Mouse (Mus musculus) hindbrain, embryonic 12.5 days (tissue): ENCODE results near the gene Sfxn3. TPM values are rescaled to one million over a fixed set of nuclear protein-coding genes. Genes with fewer than 3 reads are reported as not detected.

ENCODE experiments used
- ATAC-seq: fragments of 200-750 bp; cut with Nextera tagmentation; 2 replicates; pipeline ENCODE4 v1.8.0; 2017; ENCODE audit warnings: moderate TSS enrichment; ENCODE audit not compliant: low FRiP score
- H3K27ac ChIP-seq: fragments of 300-500 bp; sonication (generic); 2 replicates; pipeline ENCODE4 v1.5.1; 2016; ENCODE audit warnings: mild to moderate bottlenecking
- H3K27me3 ChIP-seq: fragments of 300-500 bp; sonication (generic); 2 replicates; pipeline ENCODE4 v1.6.1; 2016; ENCODE audit warnings: mild to moderate bottlenecking
- H3K36me3 ChIP-seq: fragments of 300-500 bp; sonication (generic); 2 replicates; pipeline ENCODE4 v1.6.1; 2016; ENCODE audit warnings: mild to moderate bottlenecking
- H3K4me1 ChIP-seq: fragments of 300-500 bp; sonication (generic); 2 replicates; pipeline ENCODE4 v1.6.1; 2016
- H3K4me2 ChIP-seq: fragments of 300-500 bp; sonication (generic); replicated peaks from 2 replicates; pipeline ENCODE4 v1.6.1; 2016; ENCODE audit warnings: mild to moderate bottlenecking
- H3K4me3 ChIP-seq: fragments of 300-500 bp; sonication (generic); 2 replicates; pipeline ENCODE4 v1.5.1; 2016; ENCODE audit warnings: mild to moderate bottlenecking
- H3K9ac ChIP-seq: fragments of 300-500 bp; sonication (generic); 2 replicates; pipeline ENCODE4 v1.6.1; 2016; ENCODE audit warnings: mild to moderate bottlenecking, moderate library complexity
- H3K9me3 ChIP-seq: fragments of 300-500 bp; sonication (generic); replicated peaks from 2 replicates; pipeline ENCODE4 v1.6.1; 2016; ENCODE audit warnings: mild to moderate bottlenecking
- WGBS: fragments of 180-500 bp; shearing (Covaris S2); methylation state at CpG from one replicate; pipeline ENCODE4 v1.1.7; 2016; 5-methylcytosine and 5-hydroxymethylcytosine counted together
- polyA plus RNA-seq: library from polyadenylated mRNA; unstranded; fragments of >200 nt; fragmentation: Nextera tagmentation; extraction: Ambion mirVana; gene quantifications from 2 replicates; pipeline ENCODE4 v1.2.1, GENCODE M21; 2016

The Sfxn3 gene
- polyA plus RNA-seq, 1 experiment from 2014 or later = 38.2 TPM

- no peak overlapping the region for H3K4me3 ChIP-seq
- peaks cover 22% of the 10 kb centered on the region for H3K4me1 ChIP-seq
- H3K9me3 ChIP-seq = no peaks in the 10 kb centered on the region
- no peak overlapping the region for H3K9ac ChIP-seq
- H3K4me2 ChIP-seq = no peak overlapping the region
- ATAC-seq = no peak
- 0 out of 2 replicates have a peak, but pooled peaks cover 3% of the 10 kb centered on the region for H3K27me3 ChIP-seq
- H3K27ac ChIP-seq = no peak overlapping the region
- peaks cover 34% of the 10 kb centered on the region for H3K36me3 ChIP-seq
- WGBS = 85% methylated on average over 6 of the region's 6 CpGs
Measured at GRCm38 (mm10) chr19:45054892-45055690, 7.8 kb downstream of the Sfxn3 start.

- no peak overlapping the region for H3K4me2 ChIP-seq
- H3K27me3 ChIP-seq = 0 out of 2 replicates have a peak, but pooled peaks cover 3% of the 10 kb centered on the region
- WGBS = 49% methylated on average over 4 of the region's 4 CpGs
- peaks cover 27% of the 10 kb centered on the region for H3K36me3 ChIP-seq
- H3K4me1 ChIP-seq = peaks cover 22% of the 10 kb centered on the region
- H3K4me3 ChIP-seq = no peak overlapping the region
- H3K27ac ChIP-seq = peak overlapping the region; percentile 60; the same call in 1 of the 2 replicates
- no peaks in the 10 kb centered on the region for H3K9me3 ChIP-seq
- no peak for ATAC-seq
- no peak overlapping the region for H3K9ac ChIP-seq
Measured at GRCm38 (mm10) chr19:45056364-45056763, 9.1 kb downstream of the Sfxn3 start.

GRCm38 (mm10) chr19:45056908-45057698, 9.8 kb downstream of the Sfxn3 start:
- H3K9me3 ChIP-seq = no peaks in the 10 kb centered on the region
- WGBS = 90% methylated on average over 7 of the region's 7 CpGs
- H3K4me3 ChIP-seq = peak overlapping the region; percentile 53; the same call in 1 of the 2 replicates
- no peak for ATAC-seq
- H3K36me3 ChIP-seq = peaks cover 24% of the 10 kb centered on the region
- H3K27ac ChIP-seq = peak overlapping the region; percentile 96
- H3K9ac ChIP-seq = peak overlapping the region; percentile 56; the same call in 1 of the 2 replicates
- H3K4me1 ChIP-seq = peaks cover 22% of the 10 kb centered on the region
- H3K27me3 ChIP-seq = 0 out of 2 replicates have a peak, but pooled peaks cover 3% of the 10 kb centered on the region
- peak overlapping the region; percentile 78 for H3K4me2 ChIP-seq

- no peaks in the 10 kb centered on the region for H3K9me3 ChIP-seq
- no peak for ATAC-seq
- peaks cover 22% of the 10 kb centered on the region for H3K4me1 ChIP-seq
- peak overlapping the region; percentile 53 for H3K4me3 ChIP-seq
- WGBS = 50% methylated on average over 7 of the region's 7 CpGs
- H3K36me3 ChIP-seq = peaks cover 17% of the 10 kb centered on the region
- peak overlapping the region; percentile 78 for H3K4me2 ChIP-seq
- H3K27ac ChIP-seq = peak overlapping the region; percentile 96
- H3K27me3 ChIP-seq = 0 out of 2 replicates have a peak, but pooled peaks cover 3% of the 10 kb centered on the region
- peak overlapping the region; percentile 56 for H3K9ac ChIP-seq
Measured at GRCm38 (mm10) chr19:45057724-45058112, 10.4 kb downstream of the Sfxn3 start.

- peak; percentile 94 for ATAC-seq
- no peaks in the 10 kb centered on the region for H3K9me3 ChIP-seq
- peak overlapping the region; percentile 78 for H3K4me2 ChIP-seq
- H3K27ac ChIP-seq = peak overlapping the region; percentile 96
- WGBS = under 1% methylated on average over 34 of the region's 34 CpGs
- H3K27me3 ChIP-seq = 0 out of 2 replicates have a peak, but pooled peaks cover 3% of the 10 kb centered on the region
- H3K4me1 ChIP-seq = peaks cover 22% of the 10 kb centered on the region
- H3K4me3 ChIP-seq = peak overlapping the region; percentile 53
- H3K36me3 ChIP-seq = peaks cover 12% of the 10 kb centered on the region
- peak overlapping the region; percentile 87 for H3K9ac ChIP-seq
Measured at GRCm38 (mm10) chr19:45058113-45058839, 11.0 kb downstream of the Sfxn3 start.

GRCm38 (mm10) chr19:45058841-45059240, 11.5 kb downstream of the Sfxn3 start:
- peaks cover 6% of the 10 kb centered on the region for H3K27me3 ChIP-seq
- peak overlapping the region; percentile 78 for H3K4me2 ChIP-seq
- no peaks in the 10 kb centered on the region for H3K9me3 ChIP-seq
- peak overlapping the region; percentile 96 for H3K27ac ChIP-seq
- H3K4me3 ChIP-seq = peak overlapping the region; percentile 53
- ATAC-seq = no peak; the same call in 1 of the 2 replicates
- H3K36me3 ChIP-seq = peaks cover 9% of the 10 kb centered on the region; the same call in 1 of the 2 replicates
- peak overlapping the region; percentile 87 for H3K9ac ChIP-seq
- WGBS = under 1% methylated on average over 14 of the region's 14 CpGs
- H3K4me1 ChIP-seq = peaks cover 24% of the 10 kb centered on the region

GRCm38 (mm10) chr19:45063565-45064292, 16.4 kb downstream of the Sfxn3 start:
- H3K27me3 ChIP-seq = peaks cover 52% of the 10 kb centered on the region
- peaks cover 14% of the 10 kb centered on the region for H3K4me1 ChIP-seq
- H3K4me3 ChIP-seq = peak overlapping the region; percentile 10; the same call in 1 of the 2 replicates
- no peaks in the 10 kb centered on the region for H3K9me3 ChIP-seq
- no peak overlapping the region for H3K27ac ChIP-seq
- peak overlapping the region; percentile 32; the same call in 1 of the 2 replicates for H3K9ac ChIP-seq
- 42% methylated on average over 19 of the region's 20 CpGs for WGBS
- peak; percentile 63 for ATAC-seq
- no peaks in the 10 kb centered on the region for H3K36me3 ChIP-seq
- peak overlapping the region; percentile 24; the same call in 1 of the 2 replicates for H3K4me2 ChIP-seq

GRCm38 (mm10) chr19:45065226-45065625, 17.9 kb downstream of the Sfxn3 start:
- no peak for ATAC-seq
- Histone ChIP-seq H3K27me3 (peaks cover 63% of the 10 kb centered on the region), H3K4me2 (no peak overlapping the region)

GRCm38 (mm10) chr19:45067170-45067569, 19.9 kb downstream of the Sfxn3 start:
- Histone ChIP-seq H3K27me3 (peaks cover 80% of the 10 kb centered on the region), H3K4me3 (no peak overlapping the region), H3K36me3 (no peaks in the 10 kb centered on the region), H3K9ac (no peak overlapping the region), H3K27ac (no peak overlapping the region), H3K4me2 (no peak overlapping the region), H3K4me1 (peaks cover 8% of the 10 kb centered on the region), H3K9me3 (no peaks in the 10 kb centered on the region)
- ATAC-seq = no peak
- WGBS = 25% methylated on average over 17 of the region's 17 CpGs

More at GRCm38 (mm10) chr19:45065226-45065625, 17.9 kb downstream of the Sfxn3 start:
- H3K4me3 ChIP-seq = no peak overlapping the region
- 5% methylated on average over 21 of the region's 21 CpGs for WGBS
- no peaks in the 10 kb centered on the region for H3K36me3 ChIP-seq
- no peak overlapping the region for H3K9ac ChIP-seq
- no peak overlapping the region for H3K27ac ChIP-seq
- H3K4me1 ChIP-seq = peaks cover 8% of the 10 kb centered on the region
- H3K9me3 ChIP-seq = no peaks in the 10 kb centered on the region

- Histone ChIP-seq H3K27me3 (peaks cover 82% of the 10 kb centered on the region), H3K4me2 (no peak overlapping the region), H3K9me3 (no peaks in the 10 kb centered on the region), H3K9ac (no peak overlapping the region), H3K4me3 (no peak overlapping the region), H3K4me1 (peaks cover 8% of the 10 kb centered on the region), H3K36me3 (no peaks in the 10 kb centered on the region), H3K27ac (no peak overlapping the region)
- 81% methylated on average over 7 of the region's 7 CpGs for WGBS
- no peak for ATAC-seq
Measured at GRCm38 (mm10) chr19:45067758-45068510, 20.6 kb downstream of the Sfxn3 start.
